16 mouse cellular contexts compared by ENCODE assay signal in the genomic region with DNA sequence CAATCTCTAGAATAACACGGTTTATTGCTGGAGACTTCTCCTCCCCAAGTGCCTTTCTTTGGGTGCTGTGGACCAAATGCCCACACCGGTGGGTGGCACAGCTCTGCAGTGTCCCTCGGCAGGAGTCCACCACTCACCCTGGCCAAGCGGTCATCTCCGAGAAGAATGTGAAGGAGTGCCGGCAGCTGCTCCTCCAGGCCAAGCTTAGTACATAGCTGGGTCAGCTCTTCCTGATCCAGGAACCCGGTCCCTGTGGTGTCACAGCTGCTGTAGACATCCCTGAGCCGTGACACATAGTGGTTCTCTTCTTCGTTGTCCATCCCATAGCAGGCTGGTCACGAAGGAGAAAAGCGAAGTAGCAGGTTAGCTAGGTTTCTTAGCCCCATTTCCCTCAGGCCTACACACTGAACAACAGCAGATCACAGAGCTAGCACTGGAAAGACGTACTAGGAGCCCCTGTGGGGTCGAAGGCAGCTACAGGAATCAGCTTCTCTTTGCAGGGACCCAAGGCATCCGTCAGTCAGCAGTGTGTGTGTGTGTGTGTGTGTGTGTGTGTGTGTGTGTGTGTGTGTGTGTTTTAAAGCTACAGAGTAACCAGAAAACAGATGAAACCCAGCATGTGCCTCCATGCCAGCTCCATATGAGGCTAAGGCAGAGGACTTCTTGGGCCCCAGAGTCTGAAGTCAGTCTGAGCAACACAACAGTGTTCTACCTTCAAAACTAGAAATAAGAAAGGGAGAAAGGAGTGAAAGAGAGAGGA. TPM values are rescaled to one million over a fixed set of nuclear protein-coding genes. Genes with fewer than 3 reads are reported as not detected.
"Had no signal": no experiment of that assay in that cellular context is flagged by ENCODE, and none has a peak within 500 bp of the region (broad histone marks: within the 10 kb centered on the region; RNA-seq: fewer than 3 reads in every experiment).

No protein-coding gene starts in this region.

- H3K9me3 ChIP-seq: intestine, embryonic 15.5 days; limb, embryonic 12.5 days; lung, embryonic 15.5 days; megakaryocyte, embryonic 14.5 days; midbrain, embryonic 15.5 days had no signal

- H3K4me1 ChIP-seq: intestine, embryonic 15.5 days; limb, embryonic 12.5 days; lung, embryonic 15.5 days; midbrain, embryonic 15.5 days had no signal

- H3K4me2 ChIP-seq: intestine, embryonic 15.5 days; limb, embryonic 12.5 days; lung, embryonic 15.5 days; midbrain, embryonic 11.5 days; midbrain, embryonic 15.5 days had no signal

- H3K9ac ChIP-seq: intestine, embryonic 15.5 days; limb, embryonic 12.5 days; lung, embryonic 15.5 days; midbrain, embryonic 15.5 days had no signal

- H3K27ac ChIP-seq: intestine, embryonic 15.5 days; left cerebral cortex, adult 2 months; limb, embryonic 12.5 days; lung, embryonic 15.5 days; macrophage; midbrain, embryonic 15.5 days had no signal

- H3K27me3 ChIP-seq: intestine, embryonic 15.5 days; limb, embryonic 12.5 days; lung, embryonic 15.5 days; megakaryocyte, embryonic 14.5 days; midbrain, embryonic 15.5 days had no signal

- ATAC-seq: intestine, embryonic 15.5 days; midbrain, embryonic 15.5 days had no signal

- H3K36me3 ChIP-seq: intestine, embryonic 15.5 days; lung, embryonic 15.5 days; midbrain, embryonic 15.5 days had no signal

- H3K4me3 ChIP-seq: intestine, embryonic 15.5 days; left cerebral cortex, adult 2 months; limb, embryonic 12.5 days; lung, embryonic 15.5 days; megakaryocyte, embryonic 14.5 days; midbrain, embryonic 15.5 days had no signal

- DNase-seq: kidney, adult 18-20 months; kidney, postnatal 10 days; lung, postnatal 14 days; right cerebral cortex, adult 18-20 months; right cerebral cortex, postnatal 25 days; thymus, adult 2 months; thymus, postnatal 25 days had no signal

RNA-seq across cellular contexts. Expression of gene Ninl, which starts 59.1 kb away (rescaled TPM):
- total RNA-seq: monocyte, adult 5-6 weeks had no signal
